Mouse (Mus musculus): ENCODE data around the gene Vma21. TPM values are rescaled to one million over a fixed set of nuclear protein-coding genes. Genes with fewer than 3 reads are reported as not detected.

Gene Vma21
- 14.3 TPM for polyA plus RNA-seq (2012; fragmentation: generic; extraction: Trizol)
- long read RNA-seq, experiment 1, full-length matches to known transcripts, result 67 of 74 reads
- long read RNA-seq, experiment 1, partial matches to known transcripts, result 4 of 74 reads
- long read RNA-seq, experiment 1, other reads (novel, unspliced or antisense), result 3 of 74 reads
- long read RNA-seq, experiment 2, full-length matches to known transcripts, result 78 of 83 reads
- long read RNA-seq, experiment 2, partial matches to known transcripts, result 1 of 83 reads
- long read RNA-seq, experiment 2, other reads (novel, unspliced or antisense), result 4 of 83 reads

GRCm38 (mm10) chrX:71815631-71816345 is at the start of gene Vma21:
Gene Vma21 (plus strand): TSS chrX:71815924.
- Histone ChIP-seq H3ac (ENCODE audit: control insufficient read depth, insufficient read length, low read depth) (peak within 1 kb of the TSS; percentile 94), H3K4me3 (ENCODE audit: insufficient read depth, poor library complexity, severe bottlenecking) (peak within 1 kb of the TSS; percentile 55)

GRCm38 (mm10) chrX:71767909-71768308 is 47.8 kb upstream of the Vma21 start:
- Histone ChIP-seq H3ac (ENCODE audit: control insufficient read depth, insufficient read length, low read depth) (no peak overlapping the region), H3K79me2 (ENCODE audit: control insufficient read depth, insufficient read depth) (no peaks in the 10 kb centered on the region), H3K36me3 (ENCODE audit: control insufficient read depth, insufficient read depth) (no peaks in the 10 kb centered on the region), H3K27me3 (ENCODE audit: control insufficient read depth, insufficient read depth, insufficient read length) (no peaks in the 10 kb centered on the region), H3K79me3 (ENCODE audit: low read depth) (no peaks in the 10 kb centered on the region), H3K4me3 (ENCODE audit: insufficient read depth, poor library complexity, severe bottlenecking) (no peak overlapping the region)
- TF ChIP-seq MYOD1 (IDR thresholded peaks at IDR 0.05; ENCODE audit: control insufficient read depth, insufficient read length, low read depth) (no peak), CTCF (IDR thresholded peaks at IDR 0.05; ENCODE audit: control insufficient read depth, insufficient read depth, insufficient read length) (no peak), USF1 (IDR thresholded peaks at IDR 0.05; ENCODE audit: low read depth) (no peak), FOSL1 (IDR thresholded peaks at IDR 0.05; ENCODE audit: insufficient read depth, low read length, poor library complexity, severe bottlenecking) (no peak)

More at GRCm38 (mm10) chrX:71815631-71816345, at the start of gene Vma21:
- no peaks in the 10 kb centered on the region for H3K36me3 ChIP-seq (ENCODE audit: control insufficient read depth, insufficient read depth)
- TF ChIP-seq MYOG (IDR thresholded peaks at IDR 0.05; ENCODE audit: control insufficient read depth, extremely low read depth, insufficient read length), result no peak
- no peak for TF ChIP-seq CTCF (IDR thresholded peaks at IDR 0.05; ENCODE audit: control insufficient read depth, insufficient read depth, insufficient read length)
- TF ChIP-seq CEBPB (IDR thresholded peaks at IDR 0.05; ENCODE audit: low read depth), result no peak
- TF ChIP-seq FOSL1 (IDR thresholded peaks at IDR 0.05; ENCODE audit: insufficient read depth, low read length, poor library complexity, severe bottlenecking), result no peak
- no peak for TF ChIP-seq USF1 (IDR thresholded peaks at IDR 0.05; ENCODE audit: low read depth)
- TF ChIP-seq MAX (IDR thresholded peaks at IDR 0.05), result no peak
- TF ChIP-seq MYOD1 (IDR thresholded peaks at IDR 0.05; ENCODE audit: control insufficient read depth, insufficient read length, low read depth), result no peak
- H3K79me2 ChIP-seq (ENCODE audit: control insufficient read depth, insufficient read depth), result peaks cover 34% of the 10 kb centered on the region
- peaks cover 19% of the 10 kb centered on the region for H3K79me3 ChIP-seq (ENCODE audit: low read depth)
- H3K27me3 ChIP-seq (ENCODE audit: control insufficient read depth, insufficient read depth, insufficient read length), result no peaks in the 10 kb centered on the region

DNA sequence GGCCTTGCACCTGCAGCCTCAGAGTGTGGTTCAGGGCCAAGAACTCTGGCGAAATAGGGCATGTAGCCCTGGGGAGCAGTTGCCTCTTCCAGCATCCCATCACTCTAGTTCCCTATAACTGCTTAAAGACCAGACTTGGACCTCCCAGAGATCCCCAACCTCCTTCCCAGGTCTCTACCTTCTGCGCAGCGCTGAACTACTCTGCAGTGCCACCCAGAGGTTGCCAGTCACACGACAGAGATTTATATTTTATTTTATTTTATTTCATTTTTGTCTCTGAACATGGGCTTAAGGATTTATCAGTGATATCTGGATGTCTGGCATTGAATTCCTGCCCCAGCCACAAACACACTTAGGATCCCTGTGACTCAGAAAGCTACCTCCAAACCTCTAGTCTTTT is 24.6 kb upstream of the Vma21 start:
- Histone ChIP-seq H3K79me3 (ENCODE audit: low read depth) (no peaks in the 10 kb centered on the region), H3K36me3 (ENCODE audit: control insufficient read depth, insufficient read depth) (no peaks in the 10 kb centered on the region), H3ac (ENCODE audit: control insufficient read depth, insufficient read length, low read depth) (no peak overlapping the region), H3K4me3 (ENCODE audit: insufficient read depth, poor library complexity, severe bottlenecking) (no peak overlapping the region), H3K79me2 (ENCODE audit: control insufficient read depth, insufficient read depth) (no peaks in the 10 kb centered on the region), H3K27me3 (ENCODE audit: control insufficient read depth, insufficient read depth, insufficient read length) (no peaks in the 10 kb centered on the region)
- TF ChIP-seq CTCF (IDR thresholded peaks at IDR 0.05; ENCODE audit: control insufficient read depth, insufficient read depth, insufficient read length), result no peak
- TF ChIP-seq MYOG (IDR thresholded peaks at IDR 0.05; ENCODE audit: control insufficient read depth, extremely low read depth, insufficient read length), result no peak
- TF ChIP-seq FOSL1 (IDR thresholded peaks at IDR 0.05; ENCODE audit: insufficient read depth, low read length, poor library complexity, severe bottlenecking), result no peak
- TF ChIP-seq MAX (IDR thresholded peaks at IDR 0.05), result no peak
- no peak for TF ChIP-seq USF1 (IDR thresholded peaks at IDR 0.05; ENCODE audit: low read depth)
- TF ChIP-seq MYOD1 (IDR thresholded peaks at IDR 0.05; ENCODE audit: control insufficient read depth, insufficient read length, low read depth), result no peak
- TF ChIP-seq CEBPB (IDR thresholded peaks at IDR 0.05; ENCODE audit: low read depth), result no peak

DNA sequence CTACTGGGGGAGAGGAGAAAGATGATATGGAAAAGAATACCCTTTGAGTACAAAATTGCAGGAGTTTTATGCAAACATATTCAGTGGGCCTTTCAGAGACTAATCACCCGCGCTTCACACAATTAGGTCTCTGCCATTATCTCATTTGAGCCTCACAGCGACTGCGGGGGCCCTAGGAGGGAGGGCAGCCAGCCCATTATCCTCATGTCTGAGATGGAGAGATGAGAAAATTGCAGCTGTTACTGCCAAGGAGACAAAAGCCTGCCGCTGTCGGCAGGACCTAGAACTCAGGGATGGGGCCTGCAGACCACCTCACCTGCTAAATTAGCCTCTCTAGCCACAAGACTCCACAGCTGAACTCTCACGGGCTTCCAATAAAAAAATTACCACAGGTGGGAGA is 18.0 kb upstream of the Vma21 start:
- H3K79me2 ChIP-seq (ENCODE audit: control insufficient read depth, insufficient read depth), result no peaks in the 10 kb centered on the region
- H3K79me3 ChIP-seq (ENCODE audit: low read depth), result no peaks in the 10 kb centered on the region
- TF ChIP-seq CEBPB (IDR thresholded peaks at IDR 0.05; ENCODE audit: low read depth) (no peak), CTCF (IDR thresholded peaks at IDR 0.05; ENCODE audit: control insufficient read depth, insufficient read depth, insufficient read length) (no peak), FOSL1 (IDR thresholded peaks at IDR 0.05; ENCODE audit: insufficient read depth, low read length, poor library complexity, severe bottlenecking) (no peak), MAX (IDR thresholded peaks at IDR 0.05) (no peak), USF1 (IDR thresholded peaks at IDR 0.05; ENCODE audit: low read depth) (no peak), MYOD1 (IDR thresholded peaks at IDR 0.05; ENCODE audit: control insufficient read depth, insufficient read length, low read depth) (no peak), MYOG (IDR thresholded peaks at IDR 0.05; ENCODE audit: control insufficient read depth, extremely low read depth, insufficient read length) (no peak)
- no peak overlapping the region for H3ac ChIP-seq (ENCODE audit: control insufficient read depth, insufficient read length, low read depth)
- H3K36me3 ChIP-seq (ENCODE audit: control insufficient read depth, insufficient read depth), result no peaks in the 10 kb centered on the region
- H3K27me3 ChIP-seq (ENCODE audit: control insufficient read depth, insufficient read depth, insufficient read length), result no peaks in the 10 kb centered on the region
- H3K4me3 ChIP-seq (ENCODE audit: insufficient read depth, poor library complexity, severe bottlenecking), result no peak overlapping the region

DNA sequence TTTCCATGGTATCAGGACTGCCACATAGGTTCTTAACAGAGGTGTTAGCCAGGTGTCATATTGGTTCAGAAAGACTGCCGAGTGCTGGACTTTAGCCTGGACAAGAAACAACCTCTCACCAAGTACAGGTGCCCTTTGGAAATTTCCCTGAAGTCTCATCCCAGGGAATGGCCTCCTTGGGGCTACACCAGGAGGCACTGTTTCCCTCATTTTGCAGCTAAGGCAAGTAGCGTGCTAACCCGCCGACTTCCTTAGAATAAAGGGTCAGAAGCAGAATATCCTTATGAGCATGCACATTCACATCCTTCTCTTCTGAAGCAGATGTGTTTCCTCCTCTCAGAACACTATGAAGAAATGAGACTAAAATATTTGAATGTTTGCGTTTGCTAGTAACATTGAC is 16.8 kb upstream of the Vma21 start:
- Histone ChIP-seq H3K36me3 (ENCODE audit: control insufficient read depth, insufficient read depth) (no peaks in the 10 kb centered on the region), H3K27me3 (ENCODE audit: control insufficient read depth, insufficient read depth, insufficient read length) (no peaks in the 10 kb centered on the region), H3K79me3 (ENCODE audit: low read depth) (no peaks in the 10 kb centered on the region), H3K79me2 (ENCODE audit: control insufficient read depth, insufficient read depth) (no peaks in the 10 kb centered on the region), H3K4me3 (ENCODE audit: insufficient read depth, poor library complexity, severe bottlenecking) (no peak overlapping the region), H3ac (ENCODE audit: control insufficient read depth, insufficient read length, low read depth) (no peak overlapping the region)
- no peak for TF ChIP-seq CEBPB (IDR thresholded peaks at IDR 0.05; ENCODE audit: low read depth)
- no peak for TF ChIP-seq MYOG (IDR thresholded peaks at IDR 0.05; ENCODE audit: control insufficient read depth, extremely low read depth, insufficient read length)
- TF ChIP-seq USF1 (IDR thresholded peaks at IDR 0.05; ENCODE audit: low read depth), result no peak
- no peak for TF ChIP-seq MAX (IDR thresholded peaks at IDR 0.05)
- no peak for TF ChIP-seq FOSL1 (IDR thresholded peaks at IDR 0.05; ENCODE audit: insufficient read depth, low read length, poor library complexity, severe bottlenecking)
- TF ChIP-seq CTCF (IDR thresholded peaks at IDR 0.05; ENCODE audit: control insufficient read depth, insufficient read depth, insufficient read length), result no peak
- TF ChIP-seq MYOD1 (IDR thresholded peaks at IDR 0.05; ENCODE audit: control insufficient read depth, insufficient read length, low read depth), result no peak
